8 mouse cellular contexts compared by ENCODE assay signal in the genomic region with DNA sequence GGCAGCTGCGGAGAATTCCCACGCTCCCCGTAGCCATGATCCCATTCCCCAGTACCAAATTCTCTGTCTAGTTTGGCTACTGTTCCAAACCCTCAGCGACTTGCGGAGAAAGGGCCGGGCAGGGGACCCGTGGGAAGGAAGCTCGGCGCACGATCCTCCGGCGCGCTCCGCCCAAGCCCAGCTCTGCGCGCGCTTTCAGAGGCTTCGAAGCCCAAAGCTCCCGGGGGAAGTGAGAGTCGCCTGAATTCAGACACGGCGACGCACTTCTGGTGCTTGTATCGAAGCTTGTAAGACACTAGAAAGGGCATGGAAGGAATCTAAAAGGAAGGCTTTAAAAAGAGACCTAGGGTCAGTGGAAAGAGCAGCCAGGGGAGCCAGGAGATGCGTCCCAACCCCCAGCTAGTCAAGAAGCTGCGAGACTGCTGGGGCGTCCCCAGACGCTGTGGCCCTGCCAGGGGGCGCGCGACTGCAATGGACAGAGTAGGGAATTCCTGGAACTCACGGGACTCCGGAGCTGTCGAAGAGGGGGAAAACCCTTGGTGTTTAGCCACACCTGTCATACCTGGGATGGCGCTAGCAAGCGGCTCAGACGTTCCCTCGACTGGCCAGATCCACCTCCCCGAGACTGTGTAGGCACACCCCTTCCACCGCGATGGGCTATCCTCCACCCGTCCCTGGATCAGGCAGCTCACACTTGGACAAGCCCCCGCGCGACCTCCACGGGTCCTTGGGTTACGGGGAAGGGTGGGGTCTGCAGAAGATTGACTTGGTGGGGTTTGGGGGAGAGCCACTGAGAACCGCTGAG. TPM values are rescaled to one million over a fixed set of nuclear protein-coding genes. Genes with fewer than 3 reads are reported as not detected.
DNase-seq lines count a peak whose midpoint lies in the region; ATAC-seq and TF ChIP-seq lines count a peak whose summit lies in the region.

No protein-coding gene starts in this region.

- H3K4me3 ChIP-seq in heart, adult 2 months = peak overlapping the region; percentile 62
- H3K4me3 ChIP-seq in liver, embryonic 16.5 days (ENCODE audit: low read depth, low read length) = peak overlapping the region; percentile 54
- H3K4me3 ChIP-seq in olfactory bulb, adult 2 months (ENCODE audit: insufficient read depth, low read depth, low read length) = peak overlapping the region; percentile 44

- WGBS in heart, adult 2 months = under 1% methylated on average over 48 of the region's 48 CpGs
- under 1% methylated on average over 48 of the region's 48 CpGs for WGBS in liver, embryonic 16.5 days (ENCODE audit: insufficient replicate concordance)
- WGBS in olfactory bulb, adult 2 months = under 1% methylated on average over 48 of the region's 48 CpGs

- peak; percentile 16 to 19 for DNase-seq in cerebellum, postnatal 14 days
- DNase-seq in cerebellum, postnatal 36 days = no peak
- peak; percentile 29 to 55 for DNase-seq in adrenal gland, postnatal 36 days
- peak; percentile 45 to 46 for DNase-seq in heart, adult 2 months
- DNase-seq in kidney, adult 18-20 months = peak; percentile 48
- DNase-seq in adipocyte (ENCODE audit: low spot score) = no peak

- no peaks in the 10 kb centered on the region for H3K36me3 ChIP-seq in heart, adult 2 months (ENCODE audit: control insufficient read depth, insufficient read depth, low read length)
- H3K36me3 ChIP-seq in liver, embryonic 16.5 days (ENCODE audit: control insufficient read depth, insufficient read depth) = no peaks in the 10 kb centered on the region

- no peaks in the 10 kb centered on the region for H3K79me2 ChIP-seq in heart, adult 2 months (replicated peaks; ENCODE audit: control insufficient read depth, insufficient read depth, low read length)

- H3K4me1 ChIP-seq in heart, adult 2 months (ENCODE audit: control insufficient read depth, insufficient read depth, low read length) = peaks cover 2% of the 10 kb centered on the region
- no peaks in the 10 kb centered on the region for H3K4me1 ChIP-seq in liver, embryonic 16.5 days (ENCODE audit: control insufficient read depth, low read depth, low read length)
- peaks cover 38% of the 10 kb centered on the region for H3K4me1 ChIP-seq in olfactory bulb, adult 2 months (ENCODE audit: control insufficient read depth, insufficient read depth, low read length)

- H3K9me3 ChIP-seq in liver, embryonic 16.5 days (replicated peaks; ENCODE audit: control insufficient read depth, low read length) = no peaks in the 10 kb centered on the region

- TF ChIP-seq EP300 in heart, adult 2 months (IDR thresholded peaks at IDR 0.05; ENCODE audit: insufficient read depth, low read depth, low read length) = no peak

- no peak for ATAC-seq in liver, embryonic 16.5 days (ENCODE audit: low read depth)

- H3K27ac ChIP-seq in heart, adult 2 months = peak overlapping the region; percentile 22
- no peak overlapping the region; the same call in 1 of the 2 replicates for H3K27ac ChIP-seq in liver, embryonic 16.5 days (ENCODE audit: low read length)
- H3K27ac ChIP-seq in olfactory bulb, adult 2 months (ENCODE audit: insufficient read depth, low read depth, low read length) = no peak overlapping the region

- peak overlapping the region; percentile 33 for H3K9ac ChIP-seq in heart, adult 2 months (ENCODE audit: low read depth, low read length)
- H3K9ac ChIP-seq in liver, embryonic 16.5 days (ENCODE audit: low read depth, low read length) = peak overlapping the region; percentile 24; the same call in 1 of the 2 replicates

- H3K4me2 ChIP-seq in liver, embryonic 16.5 days (ENCODE audit: low read depth, low read length) = peak overlapping the region; percentile 68

- H3K27me3 ChIP-seq in heart, adult 2 months (ENCODE audit: control insufficient read depth, insufficient read depth, low read length) = peaks cover 3% of the 10 kb centered on the region; the same call in 1 of the 2 replicates
- peaks cover 47% of the 10 kb centered on the region for H3K27me3 ChIP-seq in liver, embryonic 16.5 days (ENCODE audit: control insufficient read depth, insufficient read depth, low read depth, low read length)

- no peak for TF ChIP-seq POLR2A in heart, adult 2 months (IDR thresholded peaks at IDR 0.05; ENCODE audit: insufficient read depth, low read depth, low read length)
- no peak for TF ChIP-seq POLR2A in olfactory bulb, adult 2 months (IDR thresholded peaks at IDR 0.05; ENCODE audit: insufficient read depth, low read depth, low read length)

- TF ChIP-seq CTCF in heart, adult 2 months (IDR thresholded peaks at IDR 0.05) = 0 out of 2 replicates have a peak, but pooled peaks have one; percentile 8
- no peak for TF ChIP-seq CTCF in olfactory bulb, adult 2 months (IDR thresholded peaks at IDR 0.05; ENCODE audit: insufficient read depth, low read depth, low read length)

- intact Hi-C loops in heart, adult 2 months (cut with DNase I) = no loop called here

RNA-seq across cellular contexts. Expression of gene Npr3, which starts 2.8 kb away (rescaled TPM):
- total RNA-seq in adrenal gland, postnatal 36 days (2021) = 10 to 100 TPM; 10.2 to 19.9 TPM
- 10 to 100 TPM; 23.6 to 36.1 TPM for total RNA-seq in heart, adult 2 months (2021)
- 9.0 and 12.1 TPM in 2 replicates for polyA plus RNA-seq in heart, adult 2 months (2012; rRNA removed)
- 1.4 TPM in 2 replicates for polyA plus RNA-seq in liver, embryonic 16.5 days (2015; fragmentation: Nextera tagmentation; extraction: Ambion mirVana)
- polyA plus RNA-seq in olfactory bulb, adult 2 months (2012; ENCODE audit: insufficient read depth, insufficient read length, low replicate concordance, missing spikeins) = not detected in 2 replicates

Comparison
In these comparisons a context has a peak if more than half of its experiments do, and no peak if none do; other contexts are left out.
1. DNase-seq: peak in cerebellum, postnatal 14 days (2 of 2), adrenal gland, postnatal 36 days (2 of 2), heart, adult 2 months (2 of 2) and kidney, adult 18-20 months (single experiment); none in cerebellum, postnatal 36 days (0 of 2) and adipocyte (single experiment).
2. Peak in every context shown above with its lines, with median percentiles within 50 percentile points of each other: H3K4me3 ChIP-seq.